Mouse (Mus musculus) stomach, postnatal 0 days (tissue): Measurements from ENCODE around the gene Mvd. TPM values are rescaled to one million over a fixed set of nuclear protein-coding genes. Genes with fewer than 3 reads are reported as not detected.

Source experiments
- ATAC-seq: fragments of 200-750 bp; cut with Nextera tagmentation; 2 replicates; pipeline ENCODE4 v1.8.0; 2017; ENCODE audit not compliant: low FRiP score, low TSS enrichment
- DNase-seq: peaks from one replicate; pipeline ENCODE4 v3.0.0-alpha.2; 2016; ENCODE audit warnings: low spot score
- H3K27ac ChIP-seq: fragments of 300-500 bp; sonication (generic); replicated peaks from 2 replicates; pipeline ENCODE4 v1.5.1; 2014; ENCODE audit warnings: mild to moderate bottlenecking, control low read depth
- H3K27me3 ChIP-seq: fragments of 300-500 bp; sonication (generic); 2 replicates; pipeline ENCODE4 v1.6.1; 2014; ENCODE audit warnings: low read length; ENCODE audit not compliant: control insufficient read depth, insufficient read depth
- H3K36me3 ChIP-seq: fragments of 300-500 bp; sonication (generic); 2 replicates; pipeline ENCODE4 v1.6.1; 2014; ENCODE audit warnings: low read length, mixed read lengths; ENCODE audit not compliant: control insufficient read depth, insufficient read depth
- H3K4me1 ChIP-seq: fragments of 300-500 bp; sonication (generic); replicated peaks from 2 replicates; pipeline ENCODE4 v1.6.1; 2014; ENCODE audit warnings: antibody characterized with exemption; ENCODE audit not compliant: control insufficient read depth, insufficient read depth
- H3K4me2 ChIP-seq: fragments of 300-500 bp; sonication (generic); replicated peaks from 2 replicates; pipeline ENCODE4 v1.6.1; 2014; ENCODE audit warnings: low read depth, mild to moderate bottlenecking, control low read depth, moderate library complexity
- H3K4me3 ChIP-seq: fragments of 300-500 bp; sonication (generic); 2 replicates; pipeline ENCODE4 v1.5.1; 2014; ENCODE audit warnings: low read depth, low read length, control low read depth
- H3K9ac ChIP-seq: fragments of 300-500 bp; sonication (generic); 2 replicates; pipeline ENCODE4 v1.6.1; 2014; ENCODE audit warnings: mild to moderate bottlenecking, low read length, control low read depth, mixed read lengths
- H3K9me3 ChIP-seq: fragments of 300-500 bp; sonication (generic); 2 replicates; pipeline ENCODE4 v1.6.1; 2016; ENCODE audit warnings: low read length; ENCODE audit not compliant: control insufficient read depth
- CTCF ChIP-seq: IDR thresholded peaks from 2 replicates; pipeline ENCODE4 v1.5.1; 2016; ENCODE audit warnings: antibody characterized with exemption, low read depth, mild to moderate bottlenecking, moderate library complexity
- EP300 ChIP-seq: optimal IDR thresholded peaks from 2 replicates; pipeline ENCODE3; 2016; ENCODE audit warnings: antibody characterized with exemption
- WGBS: fragments of 180-500 bp; shearing (Covaris S2); extraction: QIAGEN DNeasy Blood & Tissue Kit; methylation state at CpG from one replicate; pipeline ENCODE4 v1.1.7; 2014; 5-methylcytosine and 5-hydroxymethylcytosine counted together
- polyA plus RNA-seq: library from polyadenylated mRNA; unstranded; fragments of >200 nt; fragmentation: Nextera tagmentation; extraction: Ambion mirVana; gene quantifications from 2 replicates; pipeline ENCODE4 v1.2.1, GENCODE M21; 2015

Mvd gene
- polyA plus RNA-seq, 1 experiment from 2014 or later = 34.6 TPM

DNA sequence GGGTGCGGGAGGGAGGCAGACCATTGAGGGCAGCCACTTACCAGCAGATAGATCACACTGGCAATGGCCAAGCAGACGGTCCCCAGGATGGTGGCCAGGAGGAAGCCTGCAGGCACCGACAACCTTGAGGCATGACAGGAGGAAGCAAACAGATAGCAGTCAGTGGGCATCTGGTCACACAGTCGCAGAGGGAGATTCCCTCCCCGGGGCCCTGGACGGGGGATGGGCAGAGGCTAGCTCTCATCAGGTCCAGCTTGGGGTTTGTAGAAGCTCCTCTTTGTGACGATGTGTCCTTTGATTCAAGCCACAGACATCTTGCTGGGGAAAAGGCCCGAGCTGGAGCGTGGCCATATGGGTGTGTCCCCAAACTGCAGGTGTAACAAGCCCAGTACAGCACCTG lies 17.1 kb downstream of the Mvd start:
- H3K36me3 ChIP-seq = no peaks in the 10 kb centered on the region
- H3K27ac ChIP-seq = no peak overlapping the region
- no peak overlapping the region for H3K9ac ChIP-seq
- TF ChIP-seq EP300 (no peak), CTCF (no peak)
- no peak overlapping the region for H3K4me3 ChIP-seq
- no peak for ATAC-seq
- H3K9me3 ChIP-seq = no peaks in the 10 kb centered on the region
- no peaks in the 10 kb centered on the region for H3K4me1 ChIP-seq
- no peak overlapping the region for H3K4me2 ChIP-seq
- H3K27me3 ChIP-seq = no peaks in the 10 kb centered on the region
- 73% methylated on average over 9 of the region's 9 CpGs for WGBS
- DNase-seq = no peak

DNA sequence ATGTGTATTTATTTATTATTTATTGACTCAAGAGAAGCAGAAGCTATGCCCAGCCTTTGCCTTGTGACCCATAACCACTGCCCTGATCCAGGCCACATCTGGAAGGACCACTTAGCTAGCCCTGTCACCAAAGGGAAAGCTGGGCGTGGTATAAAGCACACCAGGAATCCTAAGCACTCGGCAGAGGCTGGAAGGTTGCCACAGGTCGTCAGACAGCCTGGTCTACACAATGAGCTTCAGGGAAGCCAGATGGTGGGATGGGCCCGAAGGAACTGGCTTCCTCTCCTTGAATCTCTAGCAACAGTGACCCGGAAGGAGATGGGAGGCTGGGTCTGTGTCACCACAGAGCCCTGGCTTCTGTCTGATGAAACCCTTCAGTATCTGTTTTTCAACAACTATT lies 19.6 kb downstream of the Mvd start:
- Histone ChIP-seq H3K27ac (no peak overlapping the region), H3K27me3 (no peaks in the 10 kb centered on the region), H3K9me3 (no peaks in the 10 kb centered on the region), H3K36me3 (no peaks in the 10 kb centered on the region), H3K4me2 (no peak overlapping the region), H3K4me3 (no peak overlapping the region), H3K9ac (no peak overlapping the region), H3K4me1 (no peaks in the 10 kb centered on the region)
- WGBS = 25% methylated on average over 5 of the region's 5 CpGs
- no peak for TF ChIP-seq EP300
- TF ChIP-seq CTCF = no peak
- no peak for DNase-seq
- no peak for ATAC-seq

DNA sequence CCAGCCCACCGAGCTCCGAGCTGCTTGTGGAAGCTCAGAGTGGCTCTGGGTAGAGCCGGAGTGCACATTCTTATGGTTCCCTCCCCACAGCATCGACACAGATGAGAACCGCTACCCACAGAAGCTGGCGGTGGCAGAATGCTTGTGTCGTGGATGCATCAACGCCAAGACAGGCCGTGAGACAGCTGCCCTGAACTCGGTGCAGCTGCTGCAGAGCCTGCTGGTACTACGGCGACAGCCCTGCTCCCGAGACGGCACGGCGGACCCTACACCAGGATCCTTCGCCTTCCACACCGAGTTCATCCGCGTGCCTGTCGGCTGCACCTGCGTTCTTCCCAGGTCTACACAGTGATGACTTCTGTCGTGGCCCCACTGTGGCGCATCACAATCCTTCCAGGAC lies 20.0 kb downstream of the Mvd start:
- Histone ChIP-seq H3K27ac (no peak overlapping the region), H3K4me1 (no peaks in the 10 kb centered on the region), H3K9me3 (no peaks in the 10 kb centered on the region), H3K27me3 (no peaks in the 10 kb centered on the region), H3K4me3 (no peak overlapping the region), H3K4me2 (no peak overlapping the region), H3K9ac (no peak overlapping the region), H3K36me3 (no peaks in the 10 kb centered on the region)
- TF ChIP-seq CTCF (no peak), EP300 (no peak)
- WGBS = 87% methylated on average over 24 of the region's 24 CpGs
- DNase-seq (no peak), ATAC-seq (no peak)

DNA sequence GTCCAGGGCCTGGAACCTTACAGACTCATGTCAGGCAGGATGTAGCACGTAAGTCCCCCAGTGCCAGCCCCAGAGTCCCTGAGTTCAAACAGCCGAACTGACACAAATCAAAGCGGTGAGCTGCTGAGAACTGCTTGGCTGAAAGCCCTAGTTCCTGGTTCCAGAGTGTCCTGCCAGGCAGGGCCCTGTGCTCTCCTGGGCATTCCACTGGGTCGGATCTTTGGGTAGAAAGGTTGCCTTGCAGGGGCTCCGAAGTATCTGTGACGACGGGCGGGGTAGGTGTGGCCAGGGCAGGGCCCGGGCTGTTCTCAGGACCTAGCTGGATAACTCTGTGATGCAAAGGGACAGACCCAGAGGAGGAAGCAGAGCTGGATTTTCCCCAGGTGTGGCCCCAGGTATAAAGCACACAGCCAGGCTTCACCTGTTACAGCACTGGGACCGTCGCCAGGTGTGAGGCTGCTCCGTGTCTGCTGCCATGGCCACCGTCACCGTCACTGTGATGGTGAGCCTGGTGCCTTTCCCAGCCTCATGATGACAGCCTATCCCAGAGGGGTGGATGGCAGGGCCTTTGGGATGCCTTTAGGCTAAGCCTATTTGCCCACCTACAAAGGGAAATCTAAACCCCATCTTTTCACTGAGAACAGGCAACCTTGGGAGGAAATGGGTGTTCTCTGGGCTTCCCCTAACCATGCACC lies 21.7 kb downstream of the Mvd start, which contains the start of gene Il17c:
Gene Il17c (plus strand): TSS at position 645 of the 695 bp plus-strand sequence.
- H3K36me3 ChIP-seq = 0 out of 2 replicates have a peak, but pooled peaks cover 5% of the 10 kb centered on the region
- H3K4me3 ChIP-seq = no peak within 1 kb of the TSS
- H3K9me3 ChIP-seq = no peaks in the 10 kb centered on the region
- WGBS = 61% methylated on average over 14 of the region's 14 CpGs
- no peaks in the 10 kb centered on the region for H3K4me1 ChIP-seq
- H3K4me2 ChIP-seq = no peak within 1 kb of the TSS
- no peaks in the 10 kb centered on the region for H3K27me3 ChIP-seq
- H3K27ac ChIP-seq = peak within 1 kb of the TSS; percentile 37; the same call in 1 of the 2 replicates
- H3K9ac ChIP-seq = no peak within 1 kb of the TSS
- peak; percentile 90 for DNase-seq
- no peak for TF ChIP-seq EP300
- no peak for TF ChIP-seq CTCF
- ATAC-seq = peak; percentile 92

DNA sequence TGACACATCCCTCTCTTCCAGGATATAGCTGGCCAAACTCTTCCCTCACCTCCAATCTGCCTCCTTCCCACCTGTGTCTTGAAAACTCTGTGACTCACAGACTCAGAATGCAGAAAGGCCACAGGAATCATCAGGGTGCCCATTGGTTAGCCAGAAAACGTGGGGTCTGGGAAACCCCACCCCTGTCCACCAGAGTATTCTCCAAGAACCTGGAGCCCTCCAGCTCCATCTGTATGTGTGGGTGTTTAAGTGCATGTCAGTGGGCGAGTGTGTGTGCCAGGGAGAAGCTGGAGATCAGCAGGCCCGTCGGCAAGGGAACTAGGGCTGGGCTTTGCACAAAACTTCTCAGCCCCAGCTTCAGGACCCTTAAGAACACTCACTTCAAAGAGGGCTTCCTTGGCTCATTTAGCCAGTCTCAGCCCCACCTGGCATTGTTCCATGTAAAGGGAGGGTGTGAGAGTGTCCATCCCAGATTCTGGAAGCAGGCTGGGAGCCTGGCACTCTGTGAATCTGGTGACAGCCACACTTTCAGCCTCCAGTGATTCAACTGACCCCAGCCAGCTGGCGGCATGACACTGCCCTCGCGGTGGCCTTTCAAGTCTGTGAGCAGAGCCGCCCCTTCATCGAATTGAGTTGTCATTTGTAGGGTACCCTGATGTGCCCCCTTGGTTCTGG lies 23.2 kb downstream of the Mvd start:
- TF ChIP-seq EP300 = no peak
- no peak for TF ChIP-seq CTCF
- Histone ChIP-seq H3K27me3 (no peaks in the 10 kb centered on the region), H3K36me3 (peaks cover 18% of the 10 kb centered on the region), H3K4me1 (no peaks in the 10 kb centered on the region), H3K9me3 (no peaks in the 10 kb centered on the region), H3K4me3 (no peak overlapping the region), H3K9ac (no peak overlapping the region), H3K27ac (no peak overlapping the region; the same call in 1 of the 2 replicates), H3K4me2 (no peak overlapping the region)
- DNase-seq (no peak), ATAC-seq (no peak)
- 62% methylated on average over 9 of the region's 9 CpGs for WGBS

DNA sequence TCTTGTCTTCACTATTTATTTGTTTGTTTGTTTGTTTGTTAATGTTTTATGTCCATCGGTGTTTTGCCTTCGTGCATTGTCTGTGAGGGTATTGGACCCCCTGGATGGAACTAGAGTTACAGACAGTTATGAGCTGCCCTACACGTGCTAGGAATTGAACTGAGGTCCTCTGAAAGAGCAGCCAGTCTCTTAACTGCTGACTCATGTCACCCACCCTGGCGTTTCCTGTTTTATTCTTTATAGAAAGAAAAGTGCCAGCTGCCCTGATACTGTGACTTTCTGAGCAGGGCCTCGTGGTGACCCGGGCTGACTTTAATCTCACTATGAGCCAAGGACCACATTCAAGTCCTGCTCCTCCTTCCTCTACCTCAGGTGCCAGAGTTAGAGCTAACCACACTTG lies 27.7 kb downstream of the Mvd start:
- H3K4me1 ChIP-seq = no peaks in the 10 kb centered on the region
- H3K9me3 ChIP-seq = no peaks in the 10 kb centered on the region
- ATAC-seq (no peak), DNase-seq (no peak)
- no peak overlapping the region for H3K4me3 ChIP-seq
- H3K27ac ChIP-seq = no peak overlapping the region
- H3K27me3 ChIP-seq = no peaks in the 10 kb centered on the region
- no peak overlapping the region for H3K4me2 ChIP-seq
- no peak overlapping the region for H3K9ac ChIP-seq
- 77% methylated on average over 6 of the region's 6 CpGs for WGBS
- peaks cover 48% of the 10 kb centered on the region for H3K36me3 ChIP-seq
- TF ChIP-seq CTCF (no peak), EP300 (no peak)
